Mouse (Mus musculus): ENCODE data around the gene Spcs2. TPM values are rescaled to one million over a fixed set of nuclear protein-coding genes. Genes with fewer than 3 reads are reported as not detected.

Gene Spcs2
- polyA plus RNA-seq, 1 experiment from 2014 or later: 344 TPM

GRCm38 (mm10) chr7:99875891-99876290, 12.6 kb upstream of the Spcs2 start:
- ATAC-seq (replicated peaks; ENCODE audit: low FRiP score) (no peak), DNase-seq (ENCODE audit: low spot score) (no peak)
- H3K36me3 ChIP-seq (ENCODE audit: control insufficient read depth, insufficient read depth, low read length): no peaks in the 10 kb centered on the region
- 53% methylated on average over 5 of the region's 5 CpGs for WGBS
- no peak overlapping the region for H3K4me3 ChIP-seq (ENCODE audit: low read depth, low read length)
- H3K4me2 ChIP-seq (ENCODE audit: low read depth, low read length, severe bottlenecking): no peak overlapping the region
- no peak overlapping the region for H3K9ac ChIP-seq (ENCODE audit: low read length)
- H3K9me3 ChIP-seq (ENCODE audit: control insufficient read depth, low read length): no peaks in the 10 kb centered on the region
- H3K27ac ChIP-seq (ENCODE audit: low read depth, low read length): no peak overlapping the region
- no peaks in the 10 kb centered on the region for H3K4me1 ChIP-seq (replicated peaks; ENCODE audit: control insufficient read depth, insufficient read depth, low read length)
- H3K27me3 ChIP-seq (ENCODE audit: control insufficient read depth, insufficient read depth, low read length): no peaks in the 10 kb centered on the region

DNA sequence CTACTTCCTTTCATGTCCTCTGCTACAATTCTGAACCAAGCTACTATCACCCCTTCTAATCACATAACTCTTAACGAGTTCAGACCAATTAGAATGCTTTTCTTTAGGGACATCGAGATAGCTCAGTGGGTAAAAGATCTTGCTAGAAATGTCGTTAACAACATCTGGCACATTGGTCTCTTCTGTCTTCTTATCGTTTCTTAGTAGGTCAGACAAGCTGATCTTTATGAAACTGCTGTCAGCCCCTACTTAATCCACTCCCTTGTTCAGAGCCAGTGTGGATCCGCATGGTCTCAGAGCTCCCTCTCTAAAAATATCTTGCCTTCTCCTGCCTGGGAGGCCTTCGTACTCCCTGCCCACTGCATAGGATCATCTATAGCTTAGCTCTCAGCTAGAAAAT, 10.7 kb upstream of the Spcs2 start:
- Histone ChIP-seq H3K9ac (ENCODE audit: low read length) (no peak overlapping the region), H3K27me3 (ENCODE audit: control insufficient read depth, insufficient read depth, low read length) (no peaks in the 10 kb centered on the region), H3K27ac (ENCODE audit: low read depth, low read length) (no peak overlapping the region), H3K9me3 (ENCODE audit: control insufficient read depth, low read length) (no peaks in the 10 kb centered on the region), H3K4me1 (replicated peaks; ENCODE audit: control insufficient read depth, insufficient read depth, low read length) (no peaks in the 10 kb centered on the region), H3K4me3 (ENCODE audit: low read depth, low read length) (no peak overlapping the region), H3K4me2 (ENCODE audit: low read depth, low read length, severe bottlenecking) (no peak overlapping the region), H3K36me3 (ENCODE audit: control insufficient read depth, insufficient read depth, low read length) (no peaks in the 10 kb centered on the region)
- no peak for ATAC-seq (replicated peaks; ENCODE audit: low FRiP score)
- 62% methylated on average over 6 of the region's 6 CpGs for WGBS
- DNase-seq (ENCODE audit: low spot score): no peak

GRCm38 (mm10) chr7:99869296-99869695, 6.0 kb upstream of the Spcs2 start:
- Histone ChIP-seq H3K4me1 (replicated peaks; ENCODE audit: control insufficient read depth, insufficient read depth, low read length) (peaks cover 2% of the 10 kb centered on the region; the same call in 1 of the 2 replicates), H3K9me3 (ENCODE audit: control insufficient read depth, low read length) (no peaks in the 10 kb centered on the region), H3K4me2 (ENCODE audit: low read depth, low read length, severe bottlenecking) (no peak overlapping the region), H3K27ac (ENCODE audit: low read depth, low read length) (no peak overlapping the region), H3K4me3 (ENCODE audit: low read depth, low read length) (no peak overlapping the region), H3K36me3 (ENCODE audit: control insufficient read depth, insufficient read depth, low read length) (no peaks in the 10 kb centered on the region), H3K27me3 (ENCODE audit: control insufficient read depth, insufficient read depth, low read length) (no peaks in the 10 kb centered on the region), H3K9ac (ENCODE audit: low read length) (no peak overlapping the region)
- DNase-seq (ENCODE audit: low spot score) (no peak), ATAC-seq (replicated peaks; ENCODE audit: low FRiP score) (no peak)
- WGBS: 70% methylated on average over 4 of the region's 4 CpGs

- H3K9ac ChIP-seq (ENCODE audit: low read length): no peak overlapping the region
- H3K27me3 ChIP-seq (ENCODE audit: control insufficient read depth, insufficient read depth, low read length): no peaks in the 10 kb centered on the region
- WGBS: 36% methylated on average over 3 of the region's 3 CpGs
- no peak overlapping the region for H3K4me3 ChIP-seq (ENCODE audit: low read depth, low read length)
- H3K27ac ChIP-seq (ENCODE audit: low read depth, low read length): no peak overlapping the region
- H3K36me3 ChIP-seq (ENCODE audit: control insufficient read depth, insufficient read depth, low read length): no peaks in the 10 kb centered on the region
- H3K4me2 ChIP-seq (ENCODE audit: low read depth, low read length, severe bottlenecking): no peak overlapping the region
- ATAC-seq (replicated peaks; ENCODE audit: low FRiP score): no peak; the same call in 1 of the 2 replicates
- H3K4me1 ChIP-seq (replicated peaks; ENCODE audit: control insufficient read depth, insufficient read depth, low read length): peaks cover 2% of the 10 kb centered on the region; the same call in 1 of the 2 replicates
- no peak for DNase-seq (ENCODE audit: low spot score)
- no peaks in the 10 kb centered on the region for H3K9me3 ChIP-seq (ENCODE audit: control insufficient read depth, low read length)
Measured at GRCm38 (mm10) chr7:99865219-99865618, 2.0 kb upstream of the Spcs2 start.

GRCm38 (mm10) chr7:99864241-99865028, 1.2 kb upstream of the Spcs2 start:
- no peak overlapping the region for H3K27ac ChIP-seq (ENCODE audit: low read depth, low read length)
- no peaks in the 10 kb centered on the region for H3K9me3 ChIP-seq (ENCODE audit: control insufficient read depth, low read length)
- no peaks in the 10 kb centered on the region for H3K36me3 ChIP-seq (ENCODE audit: control insufficient read depth, insufficient read depth, low read length)
- 40% methylated on average over 11 of the region's 11 CpGs for WGBS
- DNase-seq (ENCODE audit: low spot score): peak; percentile 65
- H3K4me2 ChIP-seq (ENCODE audit: low read depth, low read length, severe bottlenecking): no peak overlapping the region
- H3K9ac ChIP-seq (ENCODE audit: low read length): no peak overlapping the region
- peak; percentile 55; the same call in 1 of the 2 replicates for ATAC-seq (replicated peaks; ENCODE audit: low FRiP score)
- H3K27me3 ChIP-seq (ENCODE audit: control insufficient read depth, insufficient read depth, low read length): no peaks in the 10 kb centered on the region
- no peak overlapping the region for H3K4me3 ChIP-seq (ENCODE audit: low read depth, low read length)
- peaks cover 2% of the 10 kb centered on the region; the same call in 1 of the 2 replicates for H3K4me1 ChIP-seq (replicated peaks; ENCODE audit: control insufficient read depth, insufficient read depth, low read length)

DNA sequence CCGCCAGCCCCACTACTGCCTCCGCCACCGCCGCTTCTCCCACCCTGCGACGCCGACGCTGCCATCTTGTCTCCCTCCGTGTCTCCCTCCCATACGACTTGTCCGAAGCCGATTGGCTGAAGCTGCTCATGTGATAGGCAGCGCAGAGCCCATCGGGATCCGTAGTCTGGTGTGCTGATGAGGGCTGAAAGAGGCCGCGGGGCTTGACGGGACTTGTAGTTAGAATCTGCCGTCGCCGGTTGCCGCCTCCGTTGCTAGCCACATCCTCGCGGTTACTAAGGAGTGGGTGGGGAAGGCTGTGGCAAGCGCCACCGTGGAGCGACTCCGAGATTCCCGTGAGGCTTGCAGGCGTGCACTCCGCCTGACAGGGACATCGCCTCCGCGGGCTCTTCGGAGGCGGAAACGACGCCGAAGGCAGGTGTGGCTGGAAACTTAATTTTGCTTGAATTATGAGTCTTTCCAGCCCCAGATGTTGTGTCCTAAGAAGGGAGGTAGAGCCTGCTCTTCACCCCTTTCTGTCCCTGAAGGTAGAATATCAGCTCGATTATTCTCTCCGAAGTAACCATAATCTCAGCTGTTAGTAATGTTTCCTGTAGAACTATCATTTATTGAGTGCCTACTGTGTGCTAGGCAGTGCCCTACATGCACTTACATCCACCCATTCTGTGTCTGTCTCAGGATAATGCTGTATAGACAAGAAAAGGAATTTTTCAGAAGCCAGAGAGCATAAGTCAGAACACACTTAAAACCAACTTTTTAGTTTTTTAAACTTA, 4.3 kb downstream of the Spcs2 start, which contains the start of gene Xrra1:
Gene Xrra1, plus strand, starts transcription at position 304 of the 773 bp plus-strand sequence.
- H3K4me1 ChIP-seq (replicated peaks; ENCODE audit: control insufficient read depth, insufficient read depth, low read length): peaks cover 10% of the 10 kb centered on the region; the same call in 1 of the 2 replicates
- H3K36me3 ChIP-seq (ENCODE audit: control insufficient read depth, insufficient read depth, low read length): no peaks in the 10 kb centered on the region
- peak; percentile 98 for ATAC-seq (replicated peaks; ENCODE audit: low FRiP score)
- H3K4me2 ChIP-seq (ENCODE audit: low read depth, low read length, severe bottlenecking): peak within 1 kb of the TSS; percentile 70
- peak within 1 kb of the TSS; percentile 70 for H3K4me3 ChIP-seq (ENCODE audit: low read depth, low read length)
- DNase-seq (ENCODE audit: low spot score): peak; percentile 98
- H3K27ac ChIP-seq (ENCODE audit: low read depth, low read length): no peak within 1 kb of the TSS
- peak within 1 kb of the TSS; percentile 82 for H3K9ac ChIP-seq (ENCODE audit: low read length)
- no peaks in the 10 kb centered on the region for H3K9me3 ChIP-seq (ENCODE audit: control insufficient read depth, low read length)
- WGBS: under 1% methylated on average over 41 of the region's 42 CpGs
- no peaks in the 10 kb centered on the region for H3K27me3 ChIP-seq (ENCODE audit: control insufficient read depth, insufficient read depth, low read length)

GRCm38 (mm10) chr7:99858175-99858812, 5.0 kb downstream of the Spcs2 start:
- Histone ChIP-seq H3K9me3 (ENCODE audit: control insufficient read depth, low read length) (no peaks in the 10 kb centered on the region), H3K27me3 (ENCODE audit: control insufficient read depth, insufficient read depth, low read length) (no peaks in the 10 kb centered on the region), H3K9ac (ENCODE audit: low read length) (peak overlapping the region; percentile 82), H3K27ac (ENCODE audit: low read depth, low read length) (no peak overlapping the region), H3K36me3 (ENCODE audit: control insufficient read depth, insufficient read depth, low read length) (no peaks in the 10 kb centered on the region; the same call in 1 of the 2 replicates), H3K4me2 (ENCODE audit: low read depth, low read length, severe bottlenecking) (peak overlapping the region; percentile 70), H3K4me3 (ENCODE audit: low read depth, low read length) (peak overlapping the region; percentile 70), H3K4me1 (replicated peaks; ENCODE audit: control insufficient read depth, insufficient read depth, low read length) (peaks cover 10% of the 10 kb centered on the region; the same call in 1 of the 2 replicates)
- 2% methylated on average over 18 of the region's 19 CpGs for WGBS
- ATAC-seq (replicated peaks; ENCODE audit: low FRiP score) (peak; percentile 65; the same call in 1 of the 2 replicates), DNase-seq (ENCODE audit: low spot score) (no peak)

DNA sequence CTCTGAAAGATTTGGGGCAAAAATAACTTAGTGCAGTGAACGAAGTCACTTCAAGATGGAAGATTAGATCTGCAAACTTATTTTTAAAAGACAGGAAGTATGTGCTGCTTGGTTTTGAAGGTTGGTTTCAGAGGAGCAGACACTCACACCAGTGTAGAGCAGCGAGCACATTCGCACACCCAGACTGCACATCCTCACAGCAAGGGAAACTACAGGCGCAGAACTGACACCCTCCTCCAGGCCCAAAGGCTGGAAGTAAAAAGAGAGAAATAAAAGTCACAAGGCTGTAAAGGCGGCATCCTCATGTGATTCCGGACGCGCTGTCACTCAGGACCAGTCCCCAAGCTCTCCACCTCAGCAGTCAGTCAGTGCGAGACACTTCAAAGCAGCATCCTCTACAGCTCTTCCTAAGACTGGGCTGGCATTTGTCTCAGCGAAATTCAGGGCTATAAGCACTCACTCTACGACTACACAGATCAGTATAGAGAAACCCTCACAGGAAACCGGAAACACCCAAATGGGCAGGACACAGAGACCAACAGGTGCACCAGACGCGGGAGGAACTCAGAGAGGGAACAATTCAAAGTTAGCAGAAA, 6.9 kb downstream of the Spcs2 start:
- H3K27ac ChIP-seq (ENCODE audit: low read depth, low read length): no peak overlapping the region
- no peak overlapping the region for H3K9ac ChIP-seq (ENCODE audit: low read length)
- no peak overlapping the region for H3K4me2 ChIP-seq (ENCODE audit: low read depth, low read length, severe bottlenecking)
- H3K4me3 ChIP-seq (ENCODE audit: low read depth, low read length): no peak overlapping the region
- no peaks in the 10 kb centered on the region for H3K27me3 ChIP-seq (ENCODE audit: control insufficient read depth, insufficient read depth, low read length)
- H3K36me3 ChIP-seq (ENCODE audit: control insufficient read depth, insufficient read depth, low read length): no peaks in the 10 kb centered on the region; the same call in 1 of the 2 replicates
- H3K4me1 ChIP-seq (replicated peaks; ENCODE audit: control insufficient read depth, insufficient read depth, low read length): peaks cover 10% of the 10 kb centered on the region; the same call in 1 of the 2 replicates
- 94% methylated on average over 14 of the region's 14 CpGs for WGBS
- DNase-seq (ENCODE audit: low spot score): no peak
- ATAC-seq (replicated peaks; ENCODE audit: low FRiP score): no peak
- no peaks in the 10 kb centered on the region for H3K9me3 ChIP-seq (ENCODE audit: control insufficient read depth, low read length)

Measured in forebrain, embryonic 11.5 days (tissue).